Mouse (Mus musculus) heart, embryonic 12.5 days (tissue): Measurements from ENCODE around the gene Cradd. TPM values are rescaled to one million over a fixed set of nuclear protein-coding genes. Genes with fewer than 3 reads are reported as not detected.

Experiments
- ATAC-seq: fragments of 200-750 bp; cut with Nextera tagmentation; 2 replicates; pipeline ENCODE4 v1.8.0; 2017; ENCODE audit warnings: moderate TSS enrichment, moderate library complexity; ENCODE audit not compliant: insufficient number of reproducible peaks, low FRiP score
- H3K27ac ChIP-seq: fragments of 300-500 bp; sonication (generic); 2 replicates; pipeline ENCODE4 v1.5.1; 2016; ENCODE audit warnings: mild to moderate bottlenecking, moderate library complexity; ENCODE audit not compliant: poor library complexity, severe bottlenecking
- H3K27me3 ChIP-seq: fragments of 300-500 bp; sonication (generic); replicated peaks from 2 replicates; pipeline ENCODE4 v1.6.1; 2016; ENCODE audit warnings: mild to moderate bottlenecking, moderate library complexity
- H3K36me3 ChIP-seq: fragments of 300-500 bp; sonication (generic); 2 replicates; pipeline ENCODE4 v1.6.1; 2016; ENCODE audit warnings: mild to moderate bottlenecking, moderate library complexity
- H3K4me1 ChIP-seq: fragments of 300-500 bp; sonication (generic); replicated peaks from 2 replicates; pipeline ENCODE4 v1.6.1; 2016; ENCODE audit warnings: mild to moderate bottlenecking
- H3K4me2 ChIP-seq: fragments of 300-500 bp; sonication (generic); 2 replicates; pipeline ENCODE4 v1.6.1; 2016; ENCODE audit warnings: mild to moderate bottlenecking, moderate library complexity
- H3K4me3 ChIP-seq: fragments of 300-500 bp; sonication (generic); 2 replicates; pipeline ENCODE4 v1.5.1; 2016; ENCODE audit warnings: mild to moderate bottlenecking
- H3K9ac ChIP-seq: fragments of 300-500 bp; sonication (generic); 2 replicates; pipeline ENCODE4 v1.6.1; 2016; ENCODE audit warnings: mild to moderate bottlenecking, moderate library complexity
- H3K9me3 ChIP-seq: fragments of 300-500 bp; sonication (generic); replicated peaks from 2 replicates; pipeline ENCODE4 v1.6.1; 2016; ENCODE audit warnings: mild to moderate bottlenecking, moderate library complexity
- WGBS: fragments of 180-500 bp; shearing (Covaris S2); methylation state at CpG from one replicate; pipeline ENCODE4 v1.1.7; 2016; 5-methylcytosine and 5-hydroxymethylcytosine counted together
- polyA plus RNA-seq: library from polyadenylated mRNA; unstranded; fragments of >200 nt; fragmentation: Nextera tagmentation; extraction: Ambion mirVana; gene quantifications from 2 replicates; pipeline ENCODE4 v1.2.1, GENCODE M21; 2016

The Cradd gene
- polyA plus RNA-seq, 1 experiment from 2014 or later, result 8.0 TPM

DNA sequence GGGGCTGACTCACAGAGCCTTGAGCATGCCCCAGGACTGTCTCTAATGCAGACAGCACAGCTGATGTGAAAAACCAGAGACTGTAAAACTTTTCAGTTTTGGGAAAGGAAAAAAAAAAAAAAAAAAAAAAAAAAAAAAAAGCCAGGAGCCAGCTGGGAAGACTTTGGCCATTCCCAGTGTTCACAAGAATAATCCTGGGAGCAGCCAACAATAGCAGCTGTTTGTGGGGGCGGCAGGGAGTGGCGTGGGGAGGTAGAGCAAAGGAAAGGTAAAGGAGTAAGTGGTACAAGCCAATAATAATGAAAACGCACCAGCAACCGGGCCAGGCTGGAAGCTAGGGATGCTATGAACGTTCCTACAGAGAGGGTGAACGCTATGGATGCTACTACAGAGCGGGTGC lies 32.8 kb upstream of the Cradd start:
- Histone ChIP-seq H3K4me2 (no peak overlapping the region), H3K27me3 (no peaks in the 10 kb centered on the region; the same call in 1 of the 2 replicates), H3K4me1 (no peaks in the 10 kb centered on the region), H3K9ac (no peak overlapping the region), H3K9me3 (0 out of 2 replicates have a peak, but pooled peaks cover 4% of the 10 kb centered on the region), H3K36me3 (no peaks in the 10 kb centered on the region), H3K4me3 (no peak overlapping the region), H3K27ac (no peak overlapping the region)
- 81% methylated on average over 7 of the region's 7 CpGs for WGBS
- ATAC-seq, result no peak

DNA sequence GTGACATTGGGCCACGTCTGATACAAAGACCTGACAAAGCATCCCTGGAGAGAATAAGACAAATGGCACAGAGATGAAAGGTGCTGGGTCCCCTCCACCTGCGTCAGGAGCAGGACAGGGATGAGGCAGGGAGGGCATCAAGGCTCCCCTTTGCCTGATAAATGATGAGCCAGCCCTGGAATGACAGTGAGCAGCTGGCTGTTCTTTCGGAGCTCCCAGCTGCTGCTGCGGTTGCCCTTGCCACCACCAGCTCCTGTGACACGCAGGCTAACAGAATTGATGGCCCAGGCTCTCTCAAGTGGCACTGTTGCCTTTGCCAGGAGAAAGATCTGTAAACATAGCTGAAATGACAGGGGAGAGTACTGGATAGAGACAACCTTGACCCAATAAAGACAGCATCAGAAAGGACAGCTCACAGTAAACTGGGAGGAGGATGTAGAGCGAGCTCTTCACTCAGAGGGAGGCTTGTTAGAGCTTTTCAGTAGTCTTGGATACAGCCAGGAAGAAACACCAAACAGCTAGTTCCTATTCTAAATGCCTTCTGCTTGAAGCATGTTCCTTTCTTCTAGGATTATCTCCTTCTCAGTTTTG lies 31.8 kb upstream of the Cradd start:
- 38% methylated on average over 6 of the region's 6 CpGs for WGBS
- Histone ChIP-seq H3K27me3 (no peaks in the 10 kb centered on the region; the same call in 1 of the 2 replicates), H3K27ac (no peak overlapping the region), H3K9me3 (0 out of 2 replicates have a peak, but pooled peaks cover 4% of the 10 kb centered on the region), H3K4me3 (no peak overlapping the region), H3K4me1 (no peaks in the 10 kb centered on the region), H3K36me3 (no peaks in the 10 kb centered on the region), H3K9ac (no peak overlapping the region), H3K4me2 (no peak overlapping the region)
- ATAC-seq, result no peak

DNA sequence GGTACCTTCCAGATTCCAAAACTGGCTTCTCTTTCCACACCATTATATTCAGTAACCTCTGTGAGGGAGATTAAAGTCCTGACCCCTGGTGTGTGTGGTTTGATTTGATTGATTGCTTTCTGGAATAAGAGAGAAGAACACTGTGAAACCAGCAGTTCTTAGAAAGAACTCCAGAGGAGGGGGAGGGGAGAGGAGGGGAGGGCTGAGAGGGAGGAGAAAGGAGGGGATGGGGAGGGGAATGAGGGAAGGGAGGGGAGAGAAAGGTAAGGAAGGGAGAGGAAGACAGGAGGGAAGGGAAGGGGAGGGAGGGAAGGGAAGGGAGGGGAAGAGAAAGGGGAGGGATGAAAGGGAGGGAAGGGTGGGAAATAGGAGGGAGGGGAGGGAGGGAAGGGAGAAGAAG lies 30.7 kb upstream of the Cradd start:
- no peaks in the 10 kb centered on the region for H3K4me1 ChIP-seq
- H3K4me3 ChIP-seq, result no peak overlapping the region
- H3K27ac ChIP-seq, result no peak overlapping the region
- no peak for ATAC-seq
- H3K9ac ChIP-seq, result no peak overlapping the region
- no peak overlapping the region for H3K4me2 ChIP-seq
- no peaks in the 10 kb centered on the region for H3K36me3 ChIP-seq
- no peaks in the 10 kb centered on the region; the same call in 1 of the 2 replicates for H3K27me3 ChIP-seq
- H3K9me3 ChIP-seq, result 0 out of 2 replicates have a peak, but pooled peaks cover 4% of the 10 kb centered on the region

DNA sequence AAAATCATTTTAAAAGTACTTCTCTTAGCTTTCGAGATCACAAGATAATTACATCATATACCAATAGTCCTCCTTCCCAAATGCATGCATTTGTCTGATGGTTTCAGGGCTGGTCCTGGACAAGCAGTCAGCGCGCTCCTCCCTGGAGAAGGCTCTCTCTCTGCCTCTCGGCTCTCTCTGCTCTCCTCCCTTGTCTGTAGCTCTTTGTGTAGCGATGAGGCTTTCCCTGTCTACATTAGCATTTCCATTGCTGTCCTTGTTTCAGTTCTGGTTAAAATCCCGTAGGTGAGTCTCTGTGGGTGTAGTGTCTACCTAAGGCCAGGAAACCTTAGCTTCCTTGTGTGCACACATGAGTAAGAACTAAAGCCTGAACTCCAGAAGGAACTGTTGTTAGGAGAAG lies 30.1 kb upstream of the Cradd start:
- Histone ChIP-seq H3K36me3 (no peaks in the 10 kb centered on the region), H3K4me1 (no peaks in the 10 kb centered on the region), H3K27me3 (no peaks in the 10 kb centered on the region; the same call in 1 of the 2 replicates), H3K27ac (no peak overlapping the region), H3K4me3 (no peak overlapping the region), H3K4me2 (no peak overlapping the region), H3K9me3 (0 out of 2 replicates have a peak, but pooled peaks cover 4% of the 10 kb centered on the region), H3K9ac (no peak overlapping the region)
- 82% methylated on average over 6 of the region's 6 CpGs for WGBS
- no peak for ATAC-seq

DNA sequence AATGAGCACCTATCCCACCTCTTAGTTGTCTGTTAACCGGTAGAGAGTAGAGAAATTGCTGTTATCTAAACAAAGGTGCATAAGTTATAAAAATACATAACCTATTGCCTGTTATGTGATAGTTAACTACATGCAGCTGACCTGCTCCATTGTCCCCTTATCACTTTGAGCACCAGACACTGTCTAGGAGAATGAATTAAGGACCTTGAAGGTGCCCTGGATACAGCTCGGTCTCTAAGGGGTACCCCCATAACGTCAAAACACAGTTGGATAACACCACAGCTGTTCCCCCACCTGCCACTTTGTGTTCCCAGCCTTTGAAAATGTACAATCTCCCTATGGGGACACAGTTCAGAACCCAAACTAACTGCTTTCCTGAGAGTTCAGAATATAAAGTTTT lies 24.5 kb upstream of the Cradd start:
- ATAC-seq, result no peak
- Histone ChIP-seq H3K36me3 (no peaks in the 10 kb centered on the region), H3K9ac (no peak overlapping the region), H3K4me1 (no peaks in the 10 kb centered on the region), H3K27ac (no peak overlapping the region), H3K4me2 (no peak overlapping the region), H3K9me3 (peaks cover 4% of the 10 kb centered on the region; the same call in 1 of the 2 replicates), H3K4me3 (no peak overlapping the region), H3K27me3 (no peaks in the 10 kb centered on the region)
- 55% methylated on average over 3 of the region's 3 CpGs for WGBS

DNA sequence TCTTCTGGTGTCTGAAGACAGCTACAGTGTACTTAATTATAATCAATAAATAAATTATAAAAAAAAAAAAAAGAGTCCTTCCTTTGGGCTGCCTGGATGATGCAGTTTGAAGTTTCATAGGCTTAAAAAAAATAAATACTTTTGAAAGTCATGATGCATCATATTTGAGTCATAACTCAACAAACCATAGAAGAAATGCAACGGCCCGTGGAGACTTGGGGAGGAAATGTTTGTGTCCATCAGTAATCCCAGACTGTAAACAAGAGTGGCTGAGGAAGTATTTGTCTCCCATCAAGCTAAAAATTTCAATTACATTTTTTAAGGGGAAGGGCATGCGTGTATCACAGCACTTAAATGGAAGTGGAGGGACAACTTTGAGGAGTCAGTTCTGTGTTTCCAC lies 23.8 kb upstream of the Cradd start:
- H3K4me3 ChIP-seq, result no peak overlapping the region
- H3K9ac ChIP-seq, result no peak overlapping the region
- H3K27ac ChIP-seq, result no peak overlapping the region
- no peak for ATAC-seq
- no peaks in the 10 kb centered on the region for H3K27me3 ChIP-seq
- H3K9me3 ChIP-seq, result peaks cover 4% of the 10 kb centered on the region; the same call in 1 of the 2 replicates
- no peaks in the 10 kb centered on the region for H3K36me3 ChIP-seq
- H3K4me1 ChIP-seq, result no peaks in the 10 kb centered on the region
- no peak overlapping the region for H3K4me2 ChIP-seq
- 92% methylated on average over 3 of the region's 3 CpGs for WGBS

DNA sequence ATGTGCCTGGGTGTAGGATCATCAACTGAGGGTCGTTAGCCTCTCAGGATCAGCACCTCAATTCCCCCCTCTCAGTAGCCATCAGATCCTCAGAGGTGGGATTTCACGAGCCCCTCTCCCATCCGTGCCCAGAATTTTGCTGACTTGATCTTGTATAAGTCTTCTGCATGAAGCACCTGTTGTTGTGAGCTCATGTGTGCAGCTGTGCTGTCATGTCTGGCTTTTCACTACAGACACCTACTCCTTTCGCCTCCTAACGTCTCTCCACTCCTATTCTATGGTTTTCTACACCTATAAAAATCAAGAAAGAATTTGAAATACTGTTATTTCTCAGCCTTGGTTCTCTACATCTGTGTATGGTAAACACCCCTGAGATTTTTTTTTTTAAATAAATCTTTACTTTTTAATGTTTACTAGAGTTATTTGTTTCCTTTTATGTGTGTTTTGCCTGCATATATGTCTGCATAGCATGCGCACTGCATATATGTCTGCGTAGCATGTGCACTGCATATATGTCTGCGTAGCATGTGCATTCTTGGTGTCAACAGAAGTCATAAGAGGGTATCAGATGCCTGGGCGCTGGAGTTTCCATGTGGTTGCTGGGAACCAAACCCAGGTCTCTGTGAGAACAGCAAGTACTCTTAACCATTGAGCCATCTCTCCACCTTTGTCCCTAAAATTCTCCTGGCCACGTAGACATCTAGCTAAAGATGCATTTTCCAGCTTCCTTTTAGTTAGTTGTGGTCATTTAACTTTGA lies 19.1 kb upstream of the Cradd start:
- Histone ChIP-seq H3K4me2 (no peak overlapping the region), H3K4me1 (no peaks in the 10 kb centered on the region), H3K4me3 (no peak overlapping the region), H3K9ac (no peak overlapping the region), H3K27ac (no peak overlapping the region), H3K27me3 (no peaks in the 10 kb centered on the region), H3K36me3 (no peaks in the 10 kb centered on the region), H3K9me3 (peaks cover 4% of the 10 kb centered on the region; the same call in 1 of the 2 replicates)
- 77% methylated on average over 10 of the region's 10 CpGs for WGBS
- ATAC-seq, result no peak

DNA sequence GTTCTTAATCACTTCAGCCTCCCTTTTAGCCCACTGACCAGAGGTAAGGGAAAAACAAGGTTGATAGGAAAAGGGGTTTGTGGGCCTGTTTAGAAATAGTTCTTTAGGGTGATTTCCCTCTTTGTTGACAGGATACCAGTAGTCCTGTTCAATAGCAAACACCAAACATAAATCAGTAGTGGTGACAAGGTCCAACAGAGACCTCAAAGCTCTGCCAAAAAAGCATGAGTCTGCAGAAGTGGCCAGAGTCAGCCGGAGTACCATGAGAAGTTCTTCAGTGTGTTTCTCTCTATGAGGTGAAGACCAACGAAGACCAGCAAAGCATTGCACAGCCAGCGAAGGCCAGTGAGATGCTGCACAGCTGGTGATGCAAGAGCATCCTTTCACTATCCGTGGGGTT lies 16.7 kb upstream of the Cradd start:
- Histone ChIP-seq H3K27me3 (no peaks in the 10 kb centered on the region), H3K4me1 (peaks cover 10% of the 10 kb centered on the region), H3K36me3 (no peaks in the 10 kb centered on the region), H3K27ac (no peak overlapping the region), H3K9ac (no peak overlapping the region), H3K9me3 (peaks cover 4% of the 10 kb centered on the region; the same call in 1 of the 2 replicates), H3K4me3 (no peak overlapping the region), H3K4me2 (no peak overlapping the region)
- 83% methylated on average over 4 of the region's 4 CpGs for WGBS
- ATAC-seq, result no peak

DNA sequence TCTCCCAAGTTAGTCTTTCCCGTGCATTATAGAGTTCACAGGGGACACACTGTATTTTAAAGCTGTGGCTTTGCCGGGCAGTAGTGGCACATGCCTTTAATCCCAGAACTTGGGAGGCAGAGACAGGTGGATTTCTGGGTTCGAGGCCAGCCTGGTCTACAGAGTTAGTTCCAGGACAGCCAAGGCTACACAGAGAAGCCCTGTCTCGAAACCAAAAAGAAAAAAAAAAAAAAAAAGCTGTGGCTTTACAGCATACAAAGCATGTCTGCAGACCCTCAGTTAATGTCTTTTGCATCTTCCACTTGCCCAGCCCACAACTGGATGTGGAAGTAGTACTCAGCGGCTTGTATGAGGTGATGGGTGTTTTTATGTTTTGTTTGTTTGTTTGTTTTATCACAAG lies 13.7 kb upstream of the Cradd start:
- 70% methylated on average over 5 of the region's 5 CpGs for WGBS
- Histone ChIP-seq H3K27me3 (no peaks in the 10 kb centered on the region), H3K4me2 (no peak overlapping the region), H3K4me3 (no peak overlapping the region), H3K36me3 (no peaks in the 10 kb centered on the region), H3K9me3 (no peaks in the 10 kb centered on the region), H3K4me1 (peaks cover 10% of the 10 kb centered on the region), H3K9ac (no peak overlapping the region), H3K27ac (no peak overlapping the region)
- ATAC-seq, result no peak

DNA sequence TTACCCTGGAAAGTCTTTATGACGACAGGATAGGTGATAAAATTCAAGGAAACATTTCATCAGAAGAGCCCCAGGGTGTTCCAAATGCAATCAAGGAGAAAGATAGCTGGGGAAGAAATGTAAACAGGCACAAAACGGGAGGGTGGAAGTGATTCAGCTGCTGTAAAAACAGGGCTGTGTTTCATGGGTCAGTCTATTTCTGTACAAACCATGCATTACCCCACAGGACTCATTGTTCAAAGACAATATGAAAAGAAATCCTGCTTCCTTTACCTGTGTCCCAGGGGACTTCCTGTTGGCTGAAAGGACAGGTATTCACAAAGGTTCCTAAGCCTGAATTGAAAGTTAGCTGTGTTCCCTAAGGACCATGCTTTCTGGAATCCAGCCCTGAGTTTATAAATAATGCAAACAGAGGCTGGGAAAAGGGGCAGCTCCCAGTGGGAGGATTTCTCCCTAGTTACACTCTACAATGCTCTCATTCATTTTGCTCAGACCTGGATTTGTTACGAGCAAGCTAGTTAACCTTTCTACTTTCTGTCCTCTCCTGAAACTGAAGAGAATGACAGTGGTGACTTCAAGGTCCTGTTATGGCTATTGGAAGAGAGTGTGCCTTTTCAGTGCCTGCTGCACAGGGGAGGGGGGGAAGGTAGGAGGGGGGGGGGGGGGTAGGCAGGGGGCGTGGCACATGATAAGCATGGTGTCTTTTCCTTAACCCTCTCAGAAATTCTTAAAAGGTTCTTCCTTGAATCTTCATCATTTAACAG lies 13.0 kb upstream of the Cradd start:
- 12% methylated on average over 4 of the region's 4 CpGs for WGBS
- ATAC-seq, result peak; percentile 48; the same call in 1 of the 2 replicates
- Histone ChIP-seq H3K36me3 (no peaks in the 10 kb centered on the region), H3K4me3 (no peak overlapping the region), H3K4me2 (peak overlapping the region; percentile 29; the same call in 1 of the 2 replicates), H3K4me1 (peaks cover 10% of the 10 kb centered on the region), H3K27ac (no peak overlapping the region), H3K9ac (no peak overlapping the region), H3K27me3 (no peaks in the 10 kb centered on the region), H3K9me3 (no peaks in the 10 kb centered on the region)

DNA sequence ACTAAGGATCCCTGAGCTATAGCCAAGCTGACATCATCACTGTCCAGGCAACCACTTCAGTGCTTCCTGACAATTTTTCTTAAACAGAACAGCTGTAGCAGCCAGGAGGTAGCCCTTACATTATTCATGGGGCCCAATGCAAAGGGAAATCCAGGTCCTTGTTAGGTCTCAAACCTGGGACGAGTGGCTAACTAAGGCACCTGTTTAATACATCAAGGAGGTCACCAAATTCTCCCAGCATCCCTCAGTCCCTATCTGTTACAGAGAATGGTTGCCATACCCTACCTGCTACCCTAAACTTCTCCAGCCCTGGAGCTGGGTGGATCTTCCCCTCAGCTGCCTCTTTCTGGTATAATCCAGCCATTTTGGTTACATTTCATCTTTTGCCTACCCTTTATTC lies 10.9 kb upstream of the Cradd start:
- Histone ChIP-seq H3K27ac (no peak overlapping the region), H3K4me1 (peaks cover 10% of the 10 kb centered on the region), H3K9ac (no peak overlapping the region), H3K27me3 (no peaks in the 10 kb centered on the region), H3K4me3 (no peak overlapping the region), H3K36me3 (no peaks in the 10 kb centered on the region), H3K9me3 (no peaks in the 10 kb centered on the region), H3K4me2 (no peak overlapping the region)
- 67% methylated on average over 1 of the region's 1 CpGs for whole genome bisulfite sequencing
- ATAC-seq, result no peak
